Mouse (Mus musculus): ENCODE measurements around the gene Ccdc38.

Ccdc38 gene

GRCm38 (mm10) chr10:93610896-93611295 lies 70.5 kb downstream of the Ccdc38 start:
- DNase-seq = no peak

GRCm38 (mm10) chr10:93611419-93612007 lies 71.1 kb downstream of the Ccdc38 start:
- DNase-seq = peak in 1 of 2 experiments; percentile 46

- no peak for DNase-seq
Measured at GRCm38 (mm10) chr10:93614850-93615249, 74.4 kb downstream of the Ccdc38 start.

DNA sequence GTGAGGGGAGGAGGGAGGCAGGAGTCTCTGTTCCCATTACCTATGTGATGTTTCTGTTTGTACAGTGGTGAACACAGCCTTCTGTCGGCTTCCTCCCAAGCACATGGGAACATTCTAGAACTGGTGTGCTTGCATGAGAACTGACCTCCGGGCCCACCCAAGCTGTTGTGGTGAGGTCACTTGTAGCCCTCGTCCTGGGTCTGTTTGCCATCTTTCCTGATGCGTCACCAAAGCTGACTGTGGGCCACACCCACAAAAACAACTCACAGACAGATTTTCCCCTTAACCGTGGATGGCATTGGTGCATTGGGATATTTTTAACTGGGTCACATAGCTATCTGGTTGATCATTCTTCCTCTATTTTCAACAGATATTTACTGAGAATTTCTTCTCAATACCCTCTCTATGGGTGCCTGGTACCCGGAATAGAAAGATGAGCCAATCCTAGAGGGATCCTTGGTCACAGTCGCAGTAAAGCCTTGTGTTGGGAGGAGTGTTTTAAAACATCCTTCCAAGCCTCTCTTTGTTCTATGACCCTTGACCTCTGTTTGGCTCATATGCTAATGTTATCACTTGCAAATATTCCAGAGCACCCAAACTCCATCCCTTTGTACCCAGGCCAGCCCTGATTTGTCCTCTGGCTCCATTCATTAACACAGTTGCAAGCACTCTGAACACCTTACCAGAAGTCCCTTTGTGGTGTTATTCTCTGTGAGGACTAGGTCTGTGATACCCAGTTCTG lies 80.2 kb downstream of the Ccdc38 start:
- no peak for DNase-seq

GRCm38 (mm10) chr10:93623725-93624124 lies 83.3 kb downstream of the Ccdc38 start:
- DNase-seq = peak; percentile 73 to 88

DNA sequence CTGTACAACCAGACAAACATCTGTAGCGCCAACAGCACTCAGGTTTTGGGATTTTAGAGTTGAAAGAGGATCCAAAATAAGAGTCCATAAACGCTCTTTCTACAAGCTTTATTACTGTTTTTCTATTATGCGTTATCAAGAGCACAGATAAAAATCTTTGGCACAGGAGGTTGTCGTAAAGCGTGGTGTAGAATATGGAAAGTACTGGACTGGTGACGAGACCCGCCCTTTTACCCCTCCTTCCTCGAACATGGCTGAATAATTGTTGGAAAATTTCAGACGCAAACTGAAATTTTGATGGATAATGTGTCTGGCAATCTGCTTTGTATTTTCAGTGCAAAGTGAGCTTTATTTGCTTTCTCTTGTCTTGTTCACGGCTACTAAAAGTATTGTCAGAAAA lies 83.7 kb downstream of the Ccdc38 start:
- no peak for DNase-seq

GRCm38 (mm10) chr10:93630310-93630709 lies 89.9 kb downstream of the Ccdc38 start:
- no peak for DNase-seq

DNA sequence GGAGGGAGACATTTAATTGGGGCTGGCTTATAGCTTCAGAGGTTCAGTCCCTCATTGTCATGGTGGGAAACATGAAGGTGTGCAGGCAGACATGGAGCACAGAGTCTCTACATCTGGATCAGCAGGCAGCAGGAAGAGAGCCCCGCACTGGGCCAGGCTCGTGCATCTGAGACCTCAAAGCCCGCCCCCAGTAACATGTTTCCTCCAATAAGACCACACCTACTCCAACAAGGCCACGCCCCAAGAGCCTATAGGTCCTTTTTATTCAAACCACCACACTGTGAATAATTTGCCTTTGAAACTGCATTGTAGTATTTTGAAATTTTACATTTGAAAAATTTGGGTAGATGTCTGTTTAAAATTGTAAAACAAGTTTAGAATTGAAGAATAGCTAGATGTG lies 91.7 kb downstream of the Ccdc38 start:
- no peak for DNase-seq

DNA sequence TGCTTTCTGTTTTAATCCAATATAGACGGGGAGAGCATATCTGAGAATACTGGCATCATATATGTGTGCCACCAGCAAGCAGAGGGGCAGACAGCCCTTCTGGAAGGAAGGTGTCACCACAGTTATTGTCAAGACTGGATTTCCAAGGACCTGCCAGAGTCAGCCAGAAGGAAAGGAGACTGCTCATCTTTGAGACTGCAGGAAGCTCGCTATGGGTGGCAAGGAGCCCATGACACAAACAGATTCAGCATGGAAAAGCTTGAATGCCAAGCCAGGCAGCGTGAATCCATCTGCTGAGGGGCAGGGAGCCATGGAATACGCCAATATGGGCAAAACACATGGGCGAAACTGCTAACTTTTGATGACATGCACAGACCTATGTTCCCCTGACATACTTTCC lies 93.1 kb downstream of the Ccdc38 start:
- no peak for DNase-seq

All from kidney, postnatal 25 days (tissue).